Mouse (Mus musculus): ENCODE measurements around the gene Tenm4. TPM values are rescaled to one million over a fixed set of nuclear protein-coding genes. Genes with fewer than 3 reads are reported as not detected.

Gene Tenm4
- total and polyA plus RNA-seq, 2 experiments: 0.09 to 0.11 TPM

- 80% methylated on average over 5 of the region's 5 CpGs for WGBS
- no peaks in the 10 kb centered on the region for H3K27me3 ChIP-seq (ENCODE audit: control insufficient read depth, insufficient read depth, low read length)
- no peaks in the 10 kb centered on the region for H3K36me3 ChIP-seq (ENCODE audit: control insufficient read depth, insufficient read depth, low read length)
- DNase-seq (ENCODE audit: extremely low read depth, low read depth, low spot score): no peak
- H3K27ac ChIP-seq (replicated peaks; ENCODE audit: insufficient read depth, low read depth, low read length): no peak overlapping the region
- no peaks in the 10 kb centered on the region for H3K4me1 ChIP-seq (ENCODE audit: control insufficient read depth, insufficient read depth, low read length)
- no peak overlapping the region for H3K9ac ChIP-seq (ENCODE audit: low read depth, low read length)
- no peak overlapping the region for H3K4me3 ChIP-seq (ENCODE audit: insufficient read depth, low read depth, low read length)
- no peak for TF ChIP-seq POLR2A (IDR thresholded peaks at IDR 0.05; ENCODE audit: extremely low read depth, insufficient read depth, low read length)
- no peak for TF ChIP-seq CTCF (IDR thresholded peaks at IDR 0.05; ENCODE audit: low read depth, low read length)
- H3K79me2 ChIP-seq (ENCODE audit: control insufficient read depth, insufficient read depth, low read length): no peaks in the 10 kb centered on the region
Measured at GRCm38 (mm10) chr7:96855867-96856406, 684.9 kb downstream of the Tenm4 start.

GRCm38 (mm10) chr7:96856518-96856917, 685.5 kb downstream of the Tenm4 start:
- Histone ChIP-seq H3K27me3 (ENCODE audit: control insufficient read depth, insufficient read depth, low read length) (no peaks in the 10 kb centered on the region), H3K36me3 (ENCODE audit: control insufficient read depth, insufficient read depth, low read length) (no peaks in the 10 kb centered on the region), H3K9ac (ENCODE audit: low read depth, low read length) (no peak overlapping the region), H3K4me1 (ENCODE audit: control insufficient read depth, insufficient read depth, low read length) (no peaks in the 10 kb centered on the region), H3K27ac (replicated peaks; ENCODE audit: insufficient read depth, low read depth, low read length) (no peak overlapping the region), H3K4me3 (ENCODE audit: insufficient read depth, low read depth, low read length) (no peak overlapping the region), H3K79me2 (ENCODE audit: control insufficient read depth, insufficient read depth, low read length) (no peaks in the 10 kb centered on the region)
- no peak for DNase-seq (ENCODE audit: extremely low read depth, low read depth, low spot score)
- 83% methylated on average over 4 of the region's 4 CpGs for WGBS
- TF ChIP-seq POLR2A (IDR thresholded peaks at IDR 0.05; ENCODE audit: extremely low read depth, insufficient read depth, low read length) (no peak), CTCF (IDR thresholded peaks at IDR 0.05; ENCODE audit: low read depth, low read length) (no peak)

- Histone ChIP-seq H3K27me3 (ENCODE audit: control insufficient read depth, insufficient read depth, low read length) (no peaks in the 10 kb centered on the region), H3K79me2 (ENCODE audit: control insufficient read depth, insufficient read depth, low read length) (no peaks in the 10 kb centered on the region), H3K36me3 (ENCODE audit: control insufficient read depth, insufficient read depth, low read length) (no peaks in the 10 kb centered on the region), H3K4me1 (ENCODE audit: control insufficient read depth, insufficient read depth, low read length) (no peaks in the 10 kb centered on the region), H3K27ac (replicated peaks; ENCODE audit: insufficient read depth, low read depth, low read length) (no peak overlapping the region), H3K4me3 (ENCODE audit: insufficient read depth, low read depth, low read length) (no peak overlapping the region), H3K9ac (ENCODE audit: low read depth, low read length) (no peak overlapping the region)
- no peak for DNase-seq (ENCODE audit: extremely low read depth, low read depth, low spot score)
- TF ChIP-seq POLR2A (IDR thresholded peaks at IDR 0.05; ENCODE audit: extremely low read depth, insufficient read depth, low read length) (no peak), CTCF (IDR thresholded peaks at IDR 0.05; ENCODE audit: low read depth, low read length) (no peak)
- WGBS: 93% methylated on average over 2 of the region's 2 CpGs
Measured at GRCm38 (mm10) chr7:96859077-96859476, 688.0 kb downstream of the Tenm4 start.

GRCm38 (mm10) chr7:96859684-96860083, 688.6 kb downstream of the Tenm4 start:
- H3K4me3 ChIP-seq (ENCODE audit: insufficient read depth, low read depth, low read length): no peak overlapping the region
- H3K4me1 ChIP-seq (ENCODE audit: control insufficient read depth, insufficient read depth, low read length): no peaks in the 10 kb centered on the region
- no peaks in the 10 kb centered on the region for H3K36me3 ChIP-seq (ENCODE audit: control insufficient read depth, insufficient read depth, low read length)
- DNase-seq (ENCODE audit: extremely low read depth, low read depth, low spot score): no peak
- TF ChIP-seq POLR2A (IDR thresholded peaks at IDR 0.05; ENCODE audit: extremely low read depth, insufficient read depth, low read length) (no peak), CTCF (IDR thresholded peaks at IDR 0.05; ENCODE audit: low read depth, low read length) (no peak)
- no peaks in the 10 kb centered on the region for H3K79me2 ChIP-seq (ENCODE audit: control insufficient read depth, insufficient read depth, low read length)
- WGBS: 88% methylated on average over 5 of the region's 5 CpGs
- H3K27ac ChIP-seq (replicated peaks; ENCODE audit: insufficient read depth, low read depth, low read length): no peak overlapping the region
- H3K9ac ChIP-seq (ENCODE audit: low read depth, low read length): no peak overlapping the region
- no peaks in the 10 kb centered on the region for H3K27me3 ChIP-seq (ENCODE audit: control insufficient read depth, insufficient read depth, low read length)

- H3K9ac ChIP-seq (ENCODE audit: low read depth, low read length): no peak overlapping the region
- H3K4me3 ChIP-seq (ENCODE audit: insufficient read depth, low read depth, low read length): no peak overlapping the region
- 71% methylated on average over 4 of the region's 4 CpGs for WGBS
- no peak for TF ChIP-seq CTCF (IDR thresholded peaks at IDR 0.05; ENCODE audit: low read depth, low read length)
- no peak for TF ChIP-seq POLR2A (IDR thresholded peaks at IDR 0.05; ENCODE audit: extremely low read depth, insufficient read depth, low read length)
- H3K79me2 ChIP-seq (ENCODE audit: control insufficient read depth, insufficient read depth, low read length): no peaks in the 10 kb centered on the region
- H3K27me3 ChIP-seq (ENCODE audit: control insufficient read depth, insufficient read depth, low read length): no peaks in the 10 kb centered on the region
- H3K4me1 ChIP-seq (ENCODE audit: control insufficient read depth, insufficient read depth, low read length): no peaks in the 10 kb centered on the region
- H3K27ac ChIP-seq (replicated peaks; ENCODE audit: insufficient read depth, low read depth, low read length): no peak overlapping the region
- no peak for DNase-seq (ENCODE audit: extremely low read depth, low read depth, low spot score)
- no peaks in the 10 kb centered on the region for H3K36me3 ChIP-seq (ENCODE audit: control insufficient read depth, insufficient read depth, low read length)
Measured at GRCm38 (mm10) chr7:96860650-96861049, 689.6 kb downstream of the Tenm4 start.

- no peaks in the 10 kb centered on the region for H3K79me2 ChIP-seq (ENCODE audit: control insufficient read depth, insufficient read depth, low read length)
- no peak for DNase-seq (ENCODE audit: extremely low read depth, low read depth, low spot score)
- H3K9ac ChIP-seq (ENCODE audit: low read depth, low read length): no peak overlapping the region
- H3K27me3 ChIP-seq (ENCODE audit: control insufficient read depth, insufficient read depth, low read length): no peaks in the 10 kb centered on the region
- no peak for TF ChIP-seq CTCF (IDR thresholded peaks at IDR 0.05; ENCODE audit: low read depth, low read length)
- TF ChIP-seq POLR2A (IDR thresholded peaks at IDR 0.05; ENCODE audit: extremely low read depth, insufficient read depth, low read length): no peak
- H3K27ac ChIP-seq (replicated peaks; ENCODE audit: insufficient read depth, low read depth, low read length): no peak overlapping the region
- no peak overlapping the region for H3K4me3 ChIP-seq (ENCODE audit: insufficient read depth, low read depth, low read length)
- 97% methylated on average over 7 of the region's 7 CpGs for WGBS
- H3K4me1 ChIP-seq (ENCODE audit: control insufficient read depth, insufficient read depth, low read length): no peaks in the 10 kb centered on the region
- H3K36me3 ChIP-seq (ENCODE audit: control insufficient read depth, insufficient read depth, low read length): no peaks in the 10 kb centered on the region
Measured at GRCm38 (mm10) chr7:96864894-96865722, 694.1 kb downstream of the Tenm4 start.

Measured in liver, adult 2 months (tissue).